Mouse (Mus musculus) MEL (cell line): ENCODE results near the gene Vmn1r212. TPM values are rescaled to one million over a fixed set of nuclear protein-coding genes. Genes with fewer than 3 reads are reported as not detected.

Experiments used
- DNase-seq: peaks from one replicate; pipeline ENCODE4 v3.0.0; 2011; ENCODE audit warnings: low read depth, low spot score
- H3K27ac ChIP-seq: 2 replicates; pipeline ENCODE4 v1.5.1; 2012; ENCODE audit warnings: low read depth, mild to moderate bottlenecking, control low read depth, low read length, moderate library complexity; ENCODE audit not compliant: control insufficient read depth
- H3K27me3 ChIP-seq, 2 experiments: fragments of 150-350 bp in 1 of 2; sonication (generic) in 1 of 2; 2 replicates each; pipeline ENCODE4 v1.6.1; 2012; ENCODE audit warnings: low read length in 2 of 2, mild to moderate bottlenecking in 2 of 2, improper control_type of control experiment in 1 of 2, moderate library complexity in 1 of 2; ENCODE audit not compliant: insufficient read depth in 2 of 2, control insufficient read depth in 1 of 2
- H3K36me3 ChIP-seq, 2 experiments: 2 replicates each; pipeline ENCODE4 v1.6.1; 2012 to 2014; ENCODE audit warnings: low read length in 2 of 2, improper control_type of control experiment in 1 of 2, inconsistent platforms in 1 of 2, mild to moderate bottlenecking in 1 of 2; ENCODE audit not compliant: insufficient read depth in 2 of 2, control insufficient read depth in 1 of 2
- H3K4me1 ChIP-seq, 2 experiments: fragments of 150-350 bp in 1 of 2; sonication (generic) in 1 of 2; 2 replicates each; pipeline ENCODE4 v1.6.1; 2012; ENCODE audit warnings: low read length in 2 of 2, improper control_type of control experiment in 1 of 2, mild to moderate bottlenecking in 1 of 2; ENCODE audit not compliant: insufficient read depth in 2 of 2, control insufficient read depth in 1 of 2
- H3K4me3 ChIP-seq, 2 experiments: fragments of 150-350 bp in 1 of 2; sonication (generic) in 1 of 2; 2 replicates each; pipeline ENCODE4 v1.5.1; 2012; ENCODE audit warnings: low read depth in 2 of 2, low read length in 2 of 2, mild to moderate bottlenecking in 2 of 2, moderate library complexity in 2 of 2, control low read depth in 1 of 2, improper control_type of control experiment in 1 of 2; ENCODE audit not compliant: control insufficient read depth in 1 of 2, insufficient read depth in 1 of 2
- H3K79me2 ChIP-seq: 2 replicates; pipeline ENCODE4 v1.6.1; 2012; ENCODE audit warnings: mild to moderate bottlenecking, low read length, moderate library complexity; ENCODE audit not compliant: control insufficient read depth, poor library complexity, insufficient read depth
- H3K9ac ChIP-seq: 2 replicates; pipeline ENCODE4 v1.6.1; 2012; ENCODE audit warnings: low read depth, mild to moderate bottlenecking, control low read depth, low read length, moderate library complexity; ENCODE audit not compliant: control insufficient read depth, poor library complexity, severe bottlenecking
- H3K9me3 ChIP-seq: fragments of 150-350 bp; sonication (generic); replicated peaks from 2 replicates; pipeline ENCODE4 v1.6.1; 2012; ENCODE audit warnings: mild to moderate bottlenecking, low read length, improper control_type of control experiment, moderate library complexity; ENCODE audit not compliant: insufficient read depth
- CHD1 ChIP-seq: IDR thresholded peaks from 2 replicates; pipeline ENCODE4 v1.6.1; 2012; ENCODE audit warnings: low read depth, mild to moderate bottlenecking, inconsistent platforms, low read length, improper control_type of control experiment
- CHD2 ChIP-seq: IDR thresholded peaks from 2 replicates; pipeline ENCODE4 v1.6.1; 2011; ENCODE audit warnings: low read length, improper control_type of control experiment
- CTCF ChIP-seq, 3 experiments: IDR thresholded peaks in 2 of 3; conservative IDR thresholded peaks in 1 of 3; 2 replicates each; pipeline ENCODE4 v1.5.1; 2011 to 2012; ENCODE audit warnings: low read length in 3 of 3, low read depth in 2 of 3, mild to moderate bottlenecking in 2 of 3, improper control_type of control experiment in 1 of 3, inconsistent platforms in 1 of 3, mixed read lengths in 1 of 3, moderate library complexity in 1 of 3; ENCODE audit not compliant: control insufficient read depth in 1 of 3, insufficient read depth in 1 of 3, poor library complexity in 1 of 3, severe bottlenecking in 1 of 3
- E2F4 ChIP-seq: IDR thresholded peaks from 2 replicates; pipeline ENCODE4 v1.6.1; 2011; ENCODE audit warnings: low read depth, low read length, improper control_type of control experiment, borderline replicate concordance
- ETS1 ChIP-seq: IDR thresholded peaks from 2 replicates; pipeline ENCODE4 v1.6.1; 2012; ENCODE audit warnings: low read depth, mild to moderate bottlenecking, inconsistent platforms, low read length, improper control_type of control experiment, moderate library complexity
- GATA1 ChIP-seq: IDR thresholded peaks from 2 replicates; pipeline ENCODE4 v1.6.1; 2011; ENCODE audit warnings: low read depth, low read length, improper control_type of control experiment
- HCFC1 ChIP-seq: IDR thresholded peaks from 2 replicates; pipeline ENCODE4 v1.6.1; 2012; ENCODE audit warnings: low read depth, mild to moderate bottlenecking, inconsistent platforms, low read length, improper control_type of control experiment, moderate library complexity
- JUND ChIP-seq: IDR thresholded peaks from 2 replicates; pipeline ENCODE4 v1.6.1; 2011; ENCODE audit warnings: low read depth, mild to moderate bottlenecking, improper control_type of control experiment, low read length
- KAT2A ChIP-seq: conservative IDR thresholded peaks from 2 replicates; pipeline ENCODE4 v1.6.1; 2012; ENCODE audit warnings: low read depth, low read length, improper control_type of control experiment, inconsistent platforms
- MAX ChIP-seq: IDR thresholded peaks from 2 replicates; pipeline ENCODE4 v1.6.1; 2011; ENCODE audit warnings: low read length, improper control_type of control experiment
- MAZ ChIP-seq: IDR thresholded peaks from 2 replicates; pipeline ENCODE4 v1.6.1; 2012; ENCODE audit warnings: low read depth, mild to moderate bottlenecking, inconsistent platforms, low read length, improper control_type of control experiment
- MEF2A ChIP-seq: IDR thresholded peaks from 2 replicates; pipeline ENCODE4 v1.6.1; 2014; ENCODE audit warnings: low read depth, mild to moderate bottlenecking, inconsistent platforms, low read length, improper control_type of control experiment; ENCODE audit not compliant: poor library complexity, insufficient replicate concordance, severe bottlenecking; ENCODE audit errors: extremely low read depth
- MXI1 ChIP-seq: IDR thresholded peaks from 2 replicates; pipeline ENCODE4 v1.6.1; 2011; ENCODE audit warnings: mild to moderate bottlenecking, low read depth, low read length, improper control_type of control experiment
- MYC ChIP-seq: IDR thresholded peaks from 2 replicates; pipeline ENCODE4 v1.6.1; 2011; ENCODE audit warnings: low read depth, mild to moderate bottlenecking, low read length, improper control_type of control experiment, moderate library complexity
- NRF1 ChIP-seq: IDR thresholded peaks from 2 replicates; pipeline ENCODE4 v1.6.1; 2014; ENCODE audit warnings: low read depth, mild to moderate bottlenecking, inconsistent platforms, low read length, improper control_type of control experiment, moderate library complexity; ENCODE audit not compliant: poor library complexity, insufficient read depth, severe bottlenecking
- POLR2A ChIP-seq, 2 experiments: IDR thresholded peaks; 2 replicates each; pipeline ENCODE4 v1.6.1; 2011 to 2012; ENCODE audit warnings: low read length in 2 of 2, mild to moderate bottlenecking in 2 of 2, control low read depth in 1 of 2, improper control_type of control experiment in 1 of 2, low read depth in 1 of 2, moderate library complexity in 1 of 2; ENCODE audit not compliant: control insufficient read depth in 1 of 2, insufficient read depth in 1 of 2, poor library complexity in 1 of 2
- POLR2AphosphoS5 ChIP-seq: IDR thresholded peaks from 2 replicates; pipeline ENCODE4 v1.6.1; 2012; ENCODE audit warnings: low read depth, borderline replicate concordance, mild to moderate bottlenecking, inconsistent platforms, low read length, moderate library complexity, mixed read lengths
- RAD21 ChIP-seq: IDR thresholded peaks from 2 replicates; pipeline ENCODE4 v1.6.1; 2011; ENCODE audit warnings: mild to moderate bottlenecking, low read depth, low read length, improper control_type of control experiment
- SIN3A ChIP-seq: IDR thresholded peaks from 2 replicates; pipeline ENCODE4 v1.6.1; 2012; ENCODE audit warnings: low read length, improper control_type of control experiment, inconsistent platforms
- SMC3 ChIP-seq: IDR thresholded peaks from 2 replicates; pipeline ENCODE4 v1.6.1; 2011; ENCODE audit warnings: low read depth, low read length, improper control_type of control experiment
- TBP ChIP-seq: IDR thresholded peaks from 2 replicates; pipeline ENCODE4 v1.8.0; 2011; ENCODE audit warnings: low read depth, low read length, improper control_type of control experiment
- UBTF ChIP-seq: IDR thresholded peaks from 2 replicates; pipeline ENCODE4 v1.6.1; 2012; ENCODE audit warnings: low read depth, mild to moderate bottlenecking, inconsistent platforms, low read length, improper control_type of control experiment, moderate library complexity, borderline replicate concordance; ENCODE audit not compliant: insufficient read depth
- ZMIZ1 ChIP-seq: IDR thresholded peaks from 2 replicates; pipeline ENCODE4 v1.6.1; 2012; ENCODE audit warnings: low read depth, mild to moderate bottlenecking, inconsistent platforms, low read length, improper control_type of control experiment, moderate library complexity
- ZNF384 ChIP-seq: IDR thresholded peaks from 2 replicates; pipeline ENCODE4 v1.6.1; 2012; ENCODE audit warnings: low read depth, mild to moderate bottlenecking, inconsistent platforms, low read length, improper control_type of control experiment
- polyA plus RNA-seq, 2 experiments: library from polyadenylated mRNA; stranded (reverse) in 1 of 2; unstranded in 1 of 2; fragments of >175 nt in 1 of 2; fragments of >200 nt in 1 of 2; gene quantifications; 2 replicates each; pipeline versions ENCODE4 v1.2.1 to v1.2.4; 2012; ENCODE audit warnings: low replicate concordance in 2 of 2, low read depth in 1 of 2; ENCODE audit not compliant: insufficient read length in 2 of 2, insufficient read depth in 1 of 2, missing spikeins in 1 of 2
- total RNA-seq: library from RNA; depleted of rRNA; stranded (reverse); fragments of 300-350 nt; gene quantifications from 2 replicates; pipeline ENCODE4 v1.2.3, GENCODE M21; 2012; rRNA removed

The Vmn1r212 gene
- not detected in 2 replicates for total RNA-seq
- polyA plus RNA-seq = not detected

- Histone ChIP-seq H3K79me2 (no peaks in the 10 kb centered on the region), H3K4me3 (no peak within 1 kb of the TSS), H3K9ac (no peak within 1 kb of the TSS), H3K27ac (no peak within 1 kb of the TSS), H3K9me3 (no peaks in the 10 kb centered on the region), H3K27me3 (no peaks in the 10 kb centered on the region), H3K36me3 (no peaks in the 10 kb centered on the region), H3K4me1 (no peaks in the 10 kb centered on the region)
- TF ChIP-seq MEF2A = no peak
- TF ChIP-seq TBP = no peak
- TF ChIP-seq ZNF384 = no peak
- TF ChIP-seq MYC = no peak
- no peak for TF ChIP-seq SIN3A
- TF ChIP-seq UBTF = no peak
- TF ChIP-seq HCFC1 = no peak
- DNase-seq = no peak
These were observed at the start of gene Vmn1r212 for GRCm38 (mm10) chr13:22884105-22884504. Gene Vmn1r212 (minus strand): TSS chr13:22884205.

- Histone ChIP-seq H3K9ac (no peak overlapping the region), H3K27ac (no peak overlapping the region), H3K79me2 (no peaks in the 10 kb centered on the region), H3K27me3 (no peaks in the 10 kb centered on the region), H3K4me3 (no peak overlapping the region), H3K9me3 (no peaks in the 10 kb centered on the region), H3K4me1 (no peaks in the 10 kb centered on the region), H3K36me3 (no peaks in the 10 kb centered on the region)
- TF ChIP-seq NRF1 (no peak), ZNF384 (no peak), CTCF (IDR thresholded peaks at IDR 0.05 in 2 of 3, conservative IDR thresholded peaks at IDR 0.05 in 1 of 3; ENCODE audit: control insufficient read depth in 1 of 3, insufficient read depth in 1 of 3, low read depth in 2 of 3, low read length in 3 of 3, poor library complexity in 1 of 3, severe bottlenecking in 1 of 3) (peak in 2 of 3 experiments; percentile 7 to 34; a peak in 2 of 6 replicates), SMC3 (peak; percentile 42), JUND (no peak), MAX (no peak), KAT2A (no peak)
- peak; percentile 14 for DNase-seq
These were observed 4.7 kb downstream of the Vmn1r212 start for GRCm38 (mm10) chr13:22879257-22879656.

- Histone ChIP-seq H3K27ac (no peak within 1 kb of the TSS), H3K4me1 (no peaks in the 10 kb centered on the region), H3K36me3 (no peaks in the 10 kb centered on the region), H3K9ac (no peak within 1 kb of the TSS), H3K79me2 (no peaks in the 10 kb centered on the region)
- no peak for DNase-seq
- TF ChIP-seq TBP = no peak
- no peak for TF ChIP-seq E2F4
- TF ChIP-seq POLR2A (IDR thresholded peaks at IDR 0.05; ENCODE audit: control insufficient read depth in 1 of 2, insufficient read depth in 1 of 2, low read depth in 1 of 2, low read length in 2 of 2, poor library complexity in 1 of 2) = no peak
- no peak for TF ChIP-seq CHD1
- TF ChIP-seq JUND = no peak
- TF ChIP-seq MAZ = no peak
- TF ChIP-seq GATA1 = no peak
- no peak for TF ChIP-seq MEF2A
- TF ChIP-seq SMC3 = no peak
- TF ChIP-seq MXI1 = no peak
- TF ChIP-seq POLR2AphosphoS5 = no peak
- TF ChIP-seq ZNF384 = no peak
- no peak for TF ChIP-seq RAD21
- TF ChIP-seq CHD2 = no peak
- no peak for TF ChIP-seq UBTF
- TF ChIP-seq ETS1 = no peak
- TF ChIP-seq ZMIZ1 = no peak
- TF ChIP-seq SIN3A = no peak
- TF ChIP-seq, all 39 proteins: peak for 0
- H3K9me3 ChIP-seq = no peaks in the 10 kb centered on the region
- H3K4me3 ChIP-seq = no peak within 1 kb of the TSS
- no peaks in the 10 kb centered on the region for H3K27me3 ChIP-seq
These were observed 26.5 kb downstream of the Vmn1r212 start, which contains the start of gene Vmn1r211 for GRCm38 (mm10) chr13:22857461-22857860. Gene Vmn1r211 (minus strand): TSS chr13:22857561.
